Mouse (Mus musculus): ENCODE measurements around the gene Usp6nl. TPM values are rescaled to one million over a fixed set of nuclear protein-coding genes. Genes with fewer than 3 reads are reported as not detected.

Gene Usp6nl
- polyA plus RNA-seq, 1 experiment = 0.85 TPM

DNA sequence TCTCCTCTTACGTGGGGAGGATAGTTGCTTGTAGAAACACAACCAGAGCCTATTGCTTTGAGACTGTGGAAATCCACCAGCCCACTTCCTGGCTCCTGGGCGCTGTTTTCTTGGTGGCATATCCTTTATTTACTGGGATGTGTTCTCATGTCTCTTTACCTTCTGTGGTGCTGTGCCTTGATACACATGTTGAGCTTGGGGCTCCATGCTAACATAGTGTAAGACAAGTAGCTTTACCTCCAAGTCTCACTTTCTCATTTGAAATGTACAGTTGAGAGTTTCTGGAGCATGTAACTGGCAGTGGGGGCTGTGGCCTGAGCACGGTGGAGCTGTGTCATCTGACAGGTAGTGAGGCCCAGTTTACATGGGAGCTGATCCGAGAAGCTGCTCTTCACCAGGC, 54.5 kb downstream of the Usp6nl start:
- no peaks in the 10 kb centered on the region for H3K27me3 ChIP-seq (ENCODE audit: control insufficient read depth)
- H3K4me1 ChIP-seq (ENCODE audit: control insufficient read depth) = peaks cover 22% of the 10 kb centered on the region
- H3K36me3 ChIP-seq (ENCODE audit: control insufficient read depth) = no peaks in the 10 kb centered on the region; the same call in 1 of the 2 replicates
- TF ChIP-seq GATA1 (IDR thresholded peaks at IDR 0.05; ENCODE audit: low read length) = no peak
- no peak for TF ChIP-seq TAL1 (IDR thresholded peaks at IDR 0.05; ENCODE audit: low read length)
- no peaks in the 10 kb centered on the region for H3K9me3 ChIP-seq (ENCODE audit: control insufficient read depth, low read length)
- H3K4me3 ChIP-seq (replicated peaks) = no peak overlapping the region

DNA sequence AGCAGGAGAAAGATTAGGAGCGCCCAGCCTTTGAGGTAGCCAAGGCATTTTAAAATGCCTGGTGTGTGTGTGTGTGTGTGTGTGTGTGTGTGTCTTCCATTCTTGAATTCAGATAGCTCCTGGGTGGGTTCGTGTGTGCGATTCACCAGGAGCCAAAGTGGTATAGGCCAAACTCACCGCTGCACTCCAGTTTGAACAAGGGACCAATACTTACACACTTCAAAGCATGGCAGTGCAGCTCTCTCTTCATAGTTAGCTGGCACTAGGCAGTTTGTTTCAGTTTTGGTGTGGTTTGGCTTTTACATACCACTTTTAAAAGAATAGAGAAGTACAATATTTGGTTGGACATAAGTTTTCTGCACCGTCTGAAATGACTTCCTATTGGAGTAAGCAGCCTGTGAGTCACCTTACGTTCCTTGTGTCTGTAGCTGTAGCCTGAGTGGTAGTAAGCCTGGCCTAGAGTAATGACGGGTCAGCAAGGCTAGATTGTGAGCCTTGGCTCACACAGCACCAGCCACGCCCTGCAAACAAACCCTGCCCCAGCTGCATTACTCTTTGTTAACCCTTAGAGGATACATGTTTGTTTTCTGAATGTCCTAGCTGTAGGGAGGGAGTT, 56.2 kb downstream of the Usp6nl start:
- H3K9me3 ChIP-seq (ENCODE audit: control insufficient read depth, low read length) = no peaks in the 10 kb centered on the region
- H3K4me3 ChIP-seq (replicated peaks) = no peak overlapping the region
- H3K36me3 ChIP-seq (ENCODE audit: control insufficient read depth) = no peaks in the 10 kb centered on the region; the same call in 1 of the 2 replicates
- TF ChIP-seq TAL1 (IDR thresholded peaks at IDR 0.05; ENCODE audit: low read length) (no peak), GATA1 (IDR thresholded peaks at IDR 0.05; ENCODE audit: low read length) (no peak)
- no peaks in the 10 kb centered on the region for H3K27me3 ChIP-seq (ENCODE audit: control insufficient read depth)
- H3K4me1 ChIP-seq (ENCODE audit: control insufficient read depth) = peaks cover 21% of the 10 kb centered on the region

DNA sequence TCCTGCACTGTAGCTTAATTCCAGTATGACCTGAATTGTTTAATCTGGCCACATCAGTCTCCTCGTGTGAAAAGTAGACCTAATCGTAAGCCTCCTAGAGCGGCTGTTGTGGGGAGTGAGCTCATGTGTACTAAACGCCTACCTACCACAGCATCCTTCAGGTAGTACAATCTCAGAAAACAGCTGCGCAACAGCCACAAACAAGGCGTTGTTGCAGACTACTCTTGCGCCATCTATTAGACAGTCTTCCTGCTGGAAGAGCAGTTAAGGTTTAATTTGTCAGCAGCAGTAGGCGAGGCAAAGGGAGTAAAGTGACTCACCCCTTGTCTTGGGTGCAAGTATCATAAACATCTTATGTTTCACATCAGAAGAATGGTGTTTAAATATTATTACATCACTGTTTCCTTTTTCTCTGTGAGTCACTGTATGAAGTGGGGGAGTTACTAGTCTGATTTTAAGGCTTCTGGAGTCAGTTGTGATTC, 57.3 kb downstream of the Usp6nl start:
- Histone ChIP-seq H3K4me3 (replicated peaks) (no peak overlapping the region), H3K9me3 (ENCODE audit: control insufficient read depth, low read length) (no peaks in the 10 kb centered on the region), H3K36me3 (ENCODE audit: control insufficient read depth) (no peaks in the 10 kb centered on the region; the same call in 1 of the 2 replicates), H3K4me1 (ENCODE audit: control insufficient read depth) (peaks cover 28% of the 10 kb centered on the region), H3K27me3 (ENCODE audit: control insufficient read depth) (no peaks in the 10 kb centered on the region)
- TF ChIP-seq GATA1 (IDR thresholded peaks at IDR 0.05; ENCODE audit: low read length) (no peak), TAL1 (IDR thresholded peaks at IDR 0.05; ENCODE audit: low read length) (no peak)

DNA sequence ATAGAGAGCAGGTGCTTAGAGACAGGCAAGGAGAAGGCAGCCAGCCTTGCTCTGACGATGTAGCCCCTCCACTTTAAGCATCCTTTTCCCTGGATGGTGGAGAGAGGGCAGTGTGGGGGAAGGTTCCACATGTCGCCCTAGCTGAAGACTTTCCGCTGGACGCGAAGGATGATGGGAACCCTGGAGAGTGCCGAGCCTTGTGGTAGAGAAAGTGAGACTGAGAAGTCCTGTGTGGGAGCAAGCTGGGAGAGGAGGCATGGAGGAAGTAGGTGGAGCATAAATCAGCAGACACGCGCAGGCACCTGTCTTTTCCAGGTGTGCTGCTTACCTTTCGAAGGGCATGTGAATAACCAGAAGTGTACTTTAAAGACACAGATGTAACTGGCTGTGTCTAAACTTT, 57.9 kb downstream of the Usp6nl start:
- Histone ChIP-seq H3K36me3 (ENCODE audit: control insufficient read depth) (no peaks in the 10 kb centered on the region; the same call in 1 of the 2 replicates), H3K9me3 (ENCODE audit: control insufficient read depth, low read length) (no peaks in the 10 kb centered on the region), H3K4me1 (ENCODE audit: control insufficient read depth) (peaks cover 28% of the 10 kb centered on the region), H3K27me3 (ENCODE audit: control insufficient read depth) (no peaks in the 10 kb centered on the region), H3K4me3 (replicated peaks) (no peak overlapping the region)
- TF ChIP-seq GATA1 (IDR thresholded peaks at IDR 0.05; ENCODE audit: low read length) = no peak
- TF ChIP-seq TAL1 (IDR thresholded peaks at IDR 0.05; ENCODE audit: low read length) = no peak

DNA sequence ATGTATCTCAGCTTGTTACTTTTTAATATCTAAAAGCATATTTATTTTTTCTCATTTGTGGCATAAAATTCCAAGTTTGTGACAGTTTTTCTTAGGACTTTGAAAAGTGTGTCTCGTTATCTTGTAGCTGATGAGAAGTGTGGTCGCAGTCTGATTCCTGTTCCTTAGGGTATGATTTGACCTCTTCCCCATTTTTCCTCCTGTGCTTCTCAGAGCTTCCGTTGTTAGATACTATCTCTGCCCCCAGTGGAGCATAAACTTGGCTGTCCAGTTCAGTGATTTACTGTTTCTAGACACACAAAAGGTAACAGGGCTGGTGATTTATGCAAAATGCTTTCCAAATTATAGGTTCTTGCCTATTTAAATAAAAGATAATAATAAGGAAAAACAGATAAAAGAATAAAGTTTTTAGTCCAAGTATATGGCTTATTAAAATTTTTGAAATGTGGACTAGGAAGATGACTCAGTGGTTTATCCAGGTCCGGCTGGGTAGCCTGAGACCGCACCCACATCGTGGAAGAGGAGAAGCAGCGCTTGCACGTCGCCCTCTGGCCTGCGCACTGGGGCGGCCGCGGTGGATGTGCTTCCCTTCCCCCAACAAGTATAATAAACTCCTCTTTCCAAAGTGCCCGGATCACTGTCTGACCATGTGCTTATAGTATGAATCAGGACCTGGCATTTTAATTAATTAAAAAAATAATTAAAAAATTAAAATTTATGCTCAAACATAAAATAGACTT, 62.1 kb downstream of the Usp6nl start:
- no peaks in the 10 kb centered on the region for H3K27me3 ChIP-seq (ENCODE audit: control insufficient read depth)
- H3K4me1 ChIP-seq (ENCODE audit: control insufficient read depth) = peaks cover 20% of the 10 kb centered on the region
- no peak overlapping the region for H3K4me3 ChIP-seq (replicated peaks)
- H3K9me3 ChIP-seq (ENCODE audit: control insufficient read depth, low read length) = no peaks in the 10 kb centered on the region
- no peaks in the 10 kb centered on the region; the same call in 1 of the 2 replicates for H3K36me3 ChIP-seq (ENCODE audit: control insufficient read depth)
- TF ChIP-seq GATA1 (IDR thresholded peaks at IDR 0.05; ENCODE audit: low read length) (no peak), TAL1 (IDR thresholded peaks at IDR 0.05; ENCODE audit: low read length) (no peak)

DNA sequence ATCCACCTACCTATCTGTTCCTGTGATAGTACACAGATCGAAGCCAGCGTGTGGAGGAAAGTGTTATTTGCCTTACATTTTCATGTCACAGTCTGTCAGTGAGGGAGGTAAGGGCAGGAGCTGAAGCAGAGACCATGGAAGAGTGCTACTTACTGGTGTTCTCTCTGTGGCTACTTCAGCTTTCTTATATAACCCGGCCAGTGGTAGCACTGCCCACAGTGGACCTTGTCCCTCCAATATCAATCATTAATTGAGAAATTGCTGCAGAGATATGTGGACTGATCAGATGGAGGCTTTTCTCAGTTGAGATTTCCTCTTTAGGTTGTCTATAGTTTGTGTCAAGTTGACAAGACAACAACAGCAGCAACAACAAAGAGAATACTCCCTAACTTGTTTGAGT, 66.7 kb downstream of the Usp6nl start:
- Histone ChIP-seq H3K9me3 (ENCODE audit: control insufficient read depth, low read length) (no peaks in the 10 kb centered on the region), H3K4me3 (replicated peaks) (no peak overlapping the region), H3K36me3 (ENCODE audit: control insufficient read depth) (peaks cover 20% of the 10 kb centered on the region), H3K4me1 (ENCODE audit: control insufficient read depth) (peaks cover 30% of the 10 kb centered on the region), H3K27me3 (ENCODE audit: control insufficient read depth) (no peaks in the 10 kb centered on the region)
- TF ChIP-seq GATA1 (IDR thresholded peaks at IDR 0.05; ENCODE audit: low read length) = no peak
- TF ChIP-seq TAL1 (IDR thresholded peaks at IDR 0.05; ENCODE audit: low read length) = no peak

DNA sequence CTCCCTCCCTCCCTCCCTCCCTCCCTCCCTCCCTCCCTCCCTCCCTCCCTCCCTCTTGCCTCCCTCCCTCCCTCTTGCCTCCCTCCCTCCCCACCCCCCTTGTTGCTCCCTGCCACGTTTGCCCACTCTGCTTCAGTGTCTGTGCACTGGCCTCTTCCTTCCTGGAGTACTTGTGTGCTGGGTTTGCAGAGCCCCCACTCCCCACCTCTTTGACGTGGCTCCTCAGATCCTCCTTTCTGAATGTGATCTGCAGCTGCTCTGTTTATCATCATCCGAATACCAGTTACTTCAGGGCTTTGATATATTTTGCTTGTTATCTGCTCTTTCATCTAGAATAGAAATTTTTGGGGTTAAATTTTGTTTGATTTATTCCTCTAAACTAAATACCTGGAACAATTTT, 68.8 kb downstream of the Usp6nl start:
- Histone ChIP-seq H3K4me1 (ENCODE audit: control insufficient read depth) (peaks cover 34% of the 10 kb centered on the region), H3K9me3 (ENCODE audit: control insufficient read depth, low read length) (no peaks in the 10 kb centered on the region), H3K4me3 (replicated peaks) (no peak overlapping the region), H3K27me3 (ENCODE audit: control insufficient read depth) (no peaks in the 10 kb centered on the region), H3K36me3 (ENCODE audit: control insufficient read depth) (peaks cover 26% of the 10 kb centered on the region)
- TF ChIP-seq TAL1 (IDR thresholded peaks at IDR 0.05; ENCODE audit: low read length) (no peak), GATA1 (IDR thresholded peaks at IDR 0.05; ENCODE audit: low read length) (no peak)

DNA sequence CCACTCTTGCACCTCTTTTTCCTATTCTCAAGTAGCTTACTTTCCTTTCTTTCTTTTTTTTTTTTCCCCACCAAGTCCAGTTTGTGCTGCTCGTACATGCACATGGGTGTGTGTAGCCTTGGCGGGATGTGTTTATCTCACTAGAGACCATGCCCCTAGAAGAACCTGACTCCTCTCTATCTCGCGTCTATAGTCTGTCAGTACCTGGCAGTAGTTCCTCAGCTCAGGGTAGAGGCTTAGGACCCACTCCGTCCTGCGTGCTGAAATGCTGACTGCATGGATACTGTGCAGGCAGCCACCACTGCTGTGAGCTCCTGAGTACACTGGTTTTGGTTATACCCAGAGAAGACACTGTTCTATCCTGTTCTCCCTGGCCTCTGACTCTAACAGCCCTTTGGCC, 69.5 kb downstream of the Usp6nl start:
- Histone ChIP-seq H3K36me3 (ENCODE audit: control insufficient read depth) (peaks cover 26% of the 10 kb centered on the region), H3K9me3 (ENCODE audit: control insufficient read depth, low read length) (no peaks in the 10 kb centered on the region), H3K4me1 (ENCODE audit: control insufficient read depth) (peaks cover 38% of the 10 kb centered on the region), H3K27me3 (ENCODE audit: control insufficient read depth) (no peaks in the 10 kb centered on the region), H3K4me3 (replicated peaks) (no peak overlapping the region)
- TF ChIP-seq TAL1 (IDR thresholded peaks at IDR 0.05; ENCODE audit: low read length) = no peak
- TF ChIP-seq GATA1 (IDR thresholded peaks at IDR 0.05; ENCODE audit: low read length) = no peak

DNA sequence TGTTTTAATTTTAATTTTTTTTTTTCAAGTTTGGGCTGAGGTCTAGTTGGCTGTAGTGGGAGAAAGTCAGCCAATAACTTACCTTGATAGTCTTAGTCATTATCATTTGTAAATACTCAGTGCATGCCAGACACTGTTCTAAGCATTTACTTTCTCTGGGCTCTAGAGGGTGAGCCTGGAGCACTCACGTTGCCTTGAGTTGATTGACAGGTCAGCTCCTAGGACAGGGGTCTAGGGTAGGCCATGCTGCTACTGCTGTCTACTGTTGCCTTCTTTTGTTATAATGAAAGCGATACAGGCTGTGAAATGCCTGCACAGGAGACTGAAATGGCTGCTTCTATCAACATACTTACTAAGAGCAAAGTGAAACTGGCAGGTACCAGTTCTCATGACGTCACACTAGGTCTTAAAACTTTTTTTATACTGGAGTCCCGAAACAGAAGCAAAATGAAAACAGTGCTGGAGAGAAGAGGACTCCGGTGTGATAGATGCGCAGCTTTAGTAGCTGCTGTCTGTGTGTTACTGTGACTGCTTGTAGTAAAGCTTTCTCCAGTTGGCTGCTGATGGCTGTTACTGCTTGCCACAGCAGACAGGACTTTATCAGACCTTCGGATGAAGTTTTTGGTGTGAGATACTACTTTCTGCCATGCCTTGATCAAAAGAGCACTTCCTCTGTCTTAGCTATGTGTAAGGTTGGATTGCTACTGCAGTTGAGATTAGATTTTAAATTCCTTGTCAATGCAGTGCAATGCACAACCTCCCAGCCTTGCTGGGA, 73.6 kb downstream of the Usp6nl start:
- Histone ChIP-seq H3K9me3 (ENCODE audit: control insufficient read depth, low read length) (no peaks in the 10 kb centered on the region), H3K36me3 (ENCODE audit: control insufficient read depth) (peaks cover 33% of the 10 kb centered on the region), H3K27me3 (ENCODE audit: control insufficient read depth) (no peaks in the 10 kb centered on the region), H3K4me1 (ENCODE audit: control insufficient read depth) (peaks cover 27% of the 10 kb centered on the region), H3K4me3 (replicated peaks) (no peak overlapping the region)
- TF ChIP-seq GATA1 (IDR thresholded peaks at IDR 0.05; ENCODE audit: low read length) = no peak
- no peak for TF ChIP-seq TAL1 (IDR thresholded peaks at IDR 0.05; ENCODE audit: low read length)

Measured in erythroblast, embryonic 14.5 days (primary cell).